Mouse (Mus musculus) small intestine, adult 2 months (tissue): ENCODE measurements around the gene Asb10. TPM values are rescaled to one million over a fixed set of nuclear protein-coding genes. Genes with fewer than 3 reads are reported as not detected.

Source experiments
- H3K27ac ChIP-seq: fragments of 200-500 bp; 2 replicates; pipeline ENCODE4 v1.5.1; 2012; ENCODE audit warnings: low read depth, low read length, control low read depth, inconsistent platforms; ENCODE audit not compliant: insufficient read depth
- H3K27me3 ChIP-seq: fragments of 200-500 bp; 2 replicates; pipeline ENCODE4 v1.6.1; 2012; ENCODE audit warnings: mild to moderate bottlenecking, moderate library complexity, low read length, inconsistent platforms; ENCODE audit not compliant: control insufficient read depth, insufficient read depth
- H3K36me3 ChIP-seq: fragments of 200-500 bp; 2 replicates; pipeline ENCODE4 v1.6.1; 2012; ENCODE audit warnings: mild to moderate bottlenecking, low read length, control low read depth, inconsistent platforms; ENCODE audit not compliant: control insufficient read depth, insufficient read depth
- H3K4me1 ChIP-seq: fragments of 200-500 bp; 2 replicates; pipeline ENCODE4 v1.6.1; 2012; ENCODE audit warnings: low read length, inconsistent platforms, mixed read lengths; ENCODE audit not compliant: control insufficient read depth, insufficient read depth, insufficient read length
- H3K4me3 ChIP-seq: fragments of 200-500 bp; 2 replicates; pipeline ENCODE4 v1.5.1; 2012; ENCODE audit warnings: low read depth, mild to moderate bottlenecking, control low read depth, inconsistent platforms, low read length, moderate library complexity
- CTCF ChIP-seq: fragments of 200-500 bp; IDR thresholded peaks from 2 replicates; pipeline ENCODE4 v1.5.1; 2012; ENCODE audit warnings: low read depth, mild to moderate bottlenecking, control low read depth, inconsistent platforms, low read length, moderate library complexity, mixed read lengths; ENCODE audit not compliant: insufficient replicate concordance, insufficient read length; ENCODE audit errors: extremely low read depth
- POLR2A ChIP-seq: fragments of 200-500 bp; IDR thresholded peaks from 2 replicates; pipeline ENCODE4 v1.6.1; 2012; ENCODE audit warnings: low read depth, mild to moderate bottlenecking, control low read depth, inconsistent platforms, low read length, moderate library complexity
- WGBS: fragments of 180-500 bp; shearing (Covaris S2); methylation state at CpG from one replicate; pipeline ENCODE4 v1.1.7; 2018; 5-methylcytosine and 5-hydroxymethylcytosine counted together
- polyA plus RNA-seq: library from polyadenylated mRNA; depleted of rRNA; stranded (reverse); fragments of >200 nt; gene quantifications from 2 replicates; pipeline ENCODE4 v1.2.3, GENCODE M21; 2012

The Asb10 gene
- polyA plus RNA-seq, 1 experiment, result 0.42 TPM

- 44% methylated on average over 2 of the region's 2 CpGs for WGBS
- 0 out of 2 replicates have a peak, but pooled peaks cover 5% of the 10 kb centered on the region for H3K27me3 ChIP-seq
- no peaks in the 10 kb centered on the region for H3K4me1 ChIP-seq
- TF ChIP-seq CTCF, result no peak
- no peak for TF ChIP-seq POLR2A
- no peak overlapping the region for H3K4me3 ChIP-seq
- peaks cover 11% of the 10 kb centered on the region for H3K36me3 ChIP-seq
- H3K27ac ChIP-seq, result no peak overlapping the region
Observed at GRCm38 (mm10) chr5:24505513-24505912, 35.3 kb downstream of the Asb10 start.

GRCm38 (mm10) chr5:24502786-24503185 is 38.0 kb downstream of the Asb10 start:
- Histone ChIP-seq H3K27ac (no peak overlapping the region), H3K27me3 (0 out of 2 replicates have a peak, but pooled peaks cover 5% of the 10 kb centered on the region), H3K4me1 (no peaks in the 10 kb centered on the region), H3K36me3 (peaks cover 25% of the 10 kb centered on the region), H3K4me3 (no peak overlapping the region)
- TF ChIP-seq CTCF (no peak), POLR2A (no peak)
- WGBS, result 76% methylated on average over 4 of the region's 4 CpGs

- no peak overlapping the region for H3K4me3 ChIP-seq
- TF ChIP-seq POLR2A, result no peak
- no peak for TF ChIP-seq CTCF
- no peak overlapping the region for H3K27ac ChIP-seq
- H3K27me3 ChIP-seq, result 0 out of 2 replicates have a peak, but pooled peaks cover 5% of the 10 kb centered on the region
- peaks cover 25% of the 10 kb centered on the region for H3K36me3 ChIP-seq
- H3K4me1 ChIP-seq, result no peaks in the 10 kb centered on the region
- 86% methylated on average over 11 of the region's 11 CpGs for whole genome bisulfite sequencing
Observed at GRCm38 (mm10) chr5:24500851-24501250, 39.9 kb downstream of the Asb10 start.

GRCm38 (mm10) chr5:24499113-24499512 is 41.7 kb downstream of the Asb10 start:
- Histone ChIP-seq H3K4me3 (no peak overlapping the region), H3K27me3 (no peaks in the 10 kb centered on the region), H3K36me3 (peaks cover 32% of the 10 kb centered on the region), H3K27ac (no peak overlapping the region), H3K4me1 (no peaks in the 10 kb centered on the region)
- WGBS, result 94% methylated on average over 10 of the region's 10 CpGs
- no peak for TF ChIP-seq CTCF
- TF ChIP-seq POLR2A, result no peak

GRCm38 (mm10) chr5:24497526-24497925 is 43.3 kb downstream of the Asb10 start:
- 91% methylated on average over 12 of the region's 12 CpGs for WGBS

GRCm38 (mm10) chr5:24496756-24497155 is 44.0 kb downstream of the Asb10 start:
- TF ChIP-seq CTCF (no peak), POLR2A (no peak)
- H3K27me3 ChIP-seq, result no peaks in the 10 kb centered on the region
- H3K27ac ChIP-seq, result no peak overlapping the region
- H3K36me3 ChIP-seq, result peaks cover 47% of the 10 kb centered on the region
- 89% methylated on average over 6 of the region's 6 CpGs for WGBS
- no peak overlapping the region for H3K4me3 ChIP-seq
- H3K4me1 ChIP-seq, result no peaks in the 10 kb centered on the region

More at GRCm38 (mm10) chr5:24497526-24497925, 43.3 kb downstream of the Asb10 start:
- Histone ChIP-seq H3K4me1 (no peaks in the 10 kb centered on the region), H3K4me3 (no peak overlapping the region), H3K27me3 (no peaks in the 10 kb centered on the region), H3K36me3 (peaks cover 40% of the 10 kb centered on the region), H3K27ac (no peak overlapping the region)
- TF ChIP-seq CTCF (no peak), POLR2A (no peak)

- no peak overlapping the region for H3K4me3 ChIP-seq
- peaks cover 41% of the 10 kb centered on the region for H3K36me3 ChIP-seq
- TF ChIP-seq POLR2A (no peak), CTCF (no peak)
- H3K4me1 ChIP-seq, result no peaks in the 10 kb centered on the region
- no peak overlapping the region for H3K27ac ChIP-seq
- 95% methylated on average over 15 of the region's 15 CpGs for WGBS
- no peaks in the 10 kb centered on the region for H3K27me3 ChIP-seq
Observed at GRCm38 (mm10) chr5:24495019-24495418, 45.8 kb downstream of the Asb10 start.

GRCm38 (mm10) chr5:24492546-24493285 is 48.1 kb downstream of the Asb10 start:
- H3K27me3 ChIP-seq, result no peaks in the 10 kb centered on the region
- H3K36me3 ChIP-seq, result peaks cover 46% of the 10 kb centered on the region
- H3K4me3 ChIP-seq, result no peak overlapping the region
- H3K27ac ChIP-seq, result no peak overlapping the region
- 56% methylated on average over 16 of the region's 16 CpGs for WGBS
- no peaks in the 10 kb centered on the region for H3K4me1 ChIP-seq
- TF ChIP-seq CTCF (no peak), POLR2A (no peak)
